Mouse (Mus musculus): Measurements from ENCODE around the gene Mbnl2. TPM values are rescaled to one million over a fixed set of nuclear protein-coding genes. Genes with fewer than 3 reads are reported as not detected.

Mbnl2 gene
- total and polyA plus RNA-seq, 3 experiments: 5.6 to 8.6 TPM; not detected in 1

DNA sequence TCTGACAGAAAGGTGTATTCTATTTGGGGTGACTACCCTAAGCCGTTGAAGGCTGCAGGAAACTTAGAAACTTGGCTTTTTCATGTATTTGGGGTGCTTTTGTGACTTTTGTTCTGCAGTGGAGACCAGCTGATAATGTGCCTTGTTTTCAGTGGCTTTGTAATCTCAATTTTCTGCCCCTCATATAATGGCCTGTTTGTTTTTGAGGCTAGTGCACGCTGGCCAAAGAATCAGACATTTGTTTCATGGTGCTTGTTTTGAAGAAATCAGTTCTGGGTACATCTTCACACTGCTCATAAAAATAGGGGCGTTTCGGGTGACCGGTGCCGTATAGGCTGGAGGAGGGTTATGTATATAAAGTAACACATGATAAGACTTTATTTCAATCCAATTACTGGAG lies 22.4 kb downstream of the Mbnl2 start:
- no peaks in the 10 kb centered on the region; a peak in 1 of 4 replicates for H3K4me1 ChIP-seq (ENCODE audit: control insufficient read depth in 1 of 2, insufficient read depth in 2 of 2, low read length in 2 of 2)
- DNase-seq (ENCODE audit: low read depth, low spot score): no peak
- H3K79me2 ChIP-seq (ENCODE audit: control insufficient read depth, insufficient read depth, low read length, poor library complexity): no peaks in the 10 kb centered on the region
- no peak overlapping the region for H3K9ac ChIP-seq (ENCODE audit: control insufficient read depth, low read depth, low read length, poor library complexity, severe bottlenecking)
- no peaks in the 10 kb centered on the region for H3K27me3 ChIP-seq (ENCODE audit: control insufficient read depth in 1 of 2, insufficient read depth in 2 of 2, low read length in 2 of 2)
- no peaks in the 10 kb centered on the region for H3K9me3 ChIP-seq (replicated peaks; ENCODE audit: insufficient read depth, low read length)
- TF ChIP-seq E2F4 (IDR thresholded peaks at IDR 0.05; ENCODE audit: borderline replicate concordance, low read depth, low read length) (no peak), POLR2A (IDR thresholded peaks at IDR 0.05; ENCODE audit: control insufficient read depth in 1 of 2, insufficient read depth in 1 of 2, low read depth in 1 of 2, low read length in 2 of 2, poor library complexity in 1 of 2) (no peak), TAL1 (IDR thresholded peaks at IDR 0.05; ENCODE audit: low read length) (no peak), ZNF384 (IDR thresholded peaks at IDR 0.05; ENCODE audit: low read depth, low read length) (no peak), RCOR1 (IDR thresholded peaks at IDR 0.05; ENCODE audit: low read depth, low read length) (no peak), JUND (IDR thresholded peaks at IDR 0.05; ENCODE audit: low read depth, low read length) (no peak)
- peaks cover 0 to 2% of the 10 kb centered on the region in 2 experiments; a peak in 1 of 4 replicates for H3K36me3 ChIP-seq (ENCODE audit: control insufficient read depth in 1 of 2, insufficient read depth in 2 of 2, low read length in 2 of 2)
- H3K4me3 ChIP-seq (ENCODE audit: control insufficient read depth in 1 of 2, insufficient read depth in 1 of 2, low read depth in 2 of 2, low read length in 2 of 2): no peak overlapping the region
- no peak overlapping the region for H3K27ac ChIP-seq (ENCODE audit: control insufficient read depth, low read depth, low read length)

DNA sequence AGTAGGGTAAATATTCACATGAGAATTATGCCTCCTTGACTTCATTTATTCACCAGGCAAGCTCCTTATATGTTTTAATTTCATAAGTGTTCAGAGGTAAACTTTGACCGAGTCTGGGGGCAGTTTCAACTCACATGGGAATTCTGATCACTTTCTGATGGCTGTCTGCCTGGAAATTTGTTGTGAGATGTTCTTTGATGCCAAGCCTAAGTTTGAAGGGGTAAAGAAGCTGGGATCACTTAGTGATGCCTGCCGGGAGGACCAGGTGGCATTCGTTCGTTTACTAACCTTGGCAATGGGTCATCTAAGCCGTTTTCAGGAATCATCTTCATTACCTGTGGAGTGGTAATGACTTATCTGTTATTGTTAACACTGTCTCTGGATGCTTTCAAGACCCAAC lies 23.0 kb downstream of the Mbnl2 start:
- no peaks in the 10 kb centered on the region; a peak in 1 of 4 replicates for H3K4me1 ChIP-seq (ENCODE audit: control insufficient read depth in 1 of 2, insufficient read depth in 2 of 2, low read length in 2 of 2)

DNA sequence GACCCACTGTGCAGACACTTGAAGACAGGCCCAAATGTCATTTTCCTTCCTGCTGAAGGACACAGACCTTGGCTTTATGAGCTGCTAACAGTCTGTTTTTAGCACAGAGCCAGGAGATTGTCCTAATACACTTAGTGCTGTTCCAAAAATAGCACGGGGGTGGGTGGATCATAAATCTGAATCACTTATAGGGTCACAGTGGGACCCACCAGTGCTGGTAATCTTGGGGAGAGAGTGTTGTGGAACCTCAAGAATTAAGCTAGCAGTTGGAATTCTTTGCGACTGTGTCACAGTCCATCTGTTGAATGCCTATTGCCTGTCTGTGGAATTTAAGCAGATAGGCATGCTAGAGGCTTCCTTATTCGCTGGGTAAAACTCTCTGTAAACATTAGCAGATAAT lies 24.2 kb downstream of the Mbnl2 start:
- TF ChIP-seq RCOR1 (IDR thresholded peaks at IDR 0.05; ENCODE audit: low read depth, low read length): no peak
- TF ChIP-seq MAZ (IDR thresholded peaks at IDR 0.05; ENCODE audit: low read depth, low read length): no peak
- no peak for TF ChIP-seq ELF1 (IDR thresholded peaks at IDR 0.05; ENCODE audit: low read depth, low read length)
- no peak for TF ChIP-seq MXI1 (IDR thresholded peaks at IDR 0.05; ENCODE audit: low read depth, low read length)
- TF ChIP-seq JUND (IDR thresholded peaks at IDR 0.05; ENCODE audit: low read depth, low read length): no peak
- TF ChIP-seq GABPA (IDR thresholded peaks at IDR 0.05; ENCODE audit: low read depth, low read length): no peak
- TF ChIP-seq CHD2 (IDR thresholded peaks at IDR 0.05; ENCODE audit: low read length): no peak
- TF ChIP-seq SMC3 (IDR thresholded peaks at IDR 0.05; ENCODE audit: low read depth, low read length): no peak
- TF ChIP-seq NRF1 (IDR thresholded peaks at IDR 0.05; ENCODE audit: insufficient read depth, low read depth, low read length, poor library complexity, severe bottlenecking): no peak
- TF ChIP-seq MYB (IDR thresholded peaks at IDR 0.05; ENCODE audit: low read depth, low read length): no peak
- no peak for TF ChIP-seq TAL1 (IDR thresholded peaks at IDR 0.05; ENCODE audit: low read length)
- no peak for TF ChIP-seq UBTF (IDR thresholded peaks at IDR 0.05; ENCODE audit: borderline replicate concordance, insufficient read depth, low read depth, low read length)
- H3K9me3 ChIP-seq (replicated peaks; ENCODE audit: insufficient read depth, low read length): no peaks in the 10 kb centered on the region
- no peaks in the 10 kb centered on the region; a peak in 1 of 4 replicates for H3K4me1 ChIP-seq (ENCODE audit: control insufficient read depth in 1 of 2, insufficient read depth in 2 of 2, low read length in 2 of 2)
- H3K79me2 ChIP-seq (ENCODE audit: control insufficient read depth, insufficient read depth, low read length, poor library complexity): no peaks in the 10 kb centered on the region
- no peak for DNase-seq (ENCODE audit: low read depth, low spot score)
- no peak overlapping the region for H3K27ac ChIP-seq (ENCODE audit: control insufficient read depth, low read depth, low read length)
- no peak overlapping the region for H3K9ac ChIP-seq (ENCODE audit: control insufficient read depth, low read depth, low read length, poor library complexity, severe bottlenecking)
- no peak overlapping the region for H3K4me3 ChIP-seq (ENCODE audit: control insufficient read depth in 1 of 2, insufficient read depth in 1 of 2, low read depth in 2 of 2, low read length in 2 of 2)
- H3K36me3 ChIP-seq (ENCODE audit: control insufficient read depth in 1 of 2, insufficient read depth in 2 of 2, low read length in 2 of 2): peaks cover 0 to 2% of the 10 kb centered on the region in 2 experiments; a peak in 1 of 4 replicates
- H3K27me3 ChIP-seq (ENCODE audit: control insufficient read depth in 1 of 2, insufficient read depth in 2 of 2, low read length in 2 of 2): no peaks in the 10 kb centered on the region

More for the DNA sequence above, 23.0 kb downstream of the Mbnl2 start:
- TF ChIP-seq HCFC1 (IDR thresholded peaks at IDR 0.05; ENCODE audit: low read depth, low read length) (no peak), POLR2AphosphoS5 (IDR thresholded peaks at IDR 0.05; ENCODE audit: borderline replicate concordance, low read depth, low read length) (no peak), ZKSCAN1 (IDR thresholded peaks at IDR 0.05; ENCODE audit: low read depth, low read length) (no peak), CTCF (IDR thresholded peaks at IDR 0.05 in 2 of 3, conservative IDR thresholded peaks at IDR 0.05 in 1 of 3; ENCODE audit: control insufficient read depth in 1 of 3, insufficient read depth in 1 of 3, low read depth in 2 of 3, low read length in 3 of 3, poor library complexity in 1 of 3, severe bottlenecking in 1 of 3) (no peak), RAD21 (IDR thresholded peaks at IDR 0.05; ENCODE audit: low read depth, low read length) (no peak), POLR2A (IDR thresholded peaks at IDR 0.05; ENCODE audit: control insufficient read depth in 1 of 2, insufficient read depth in 1 of 2, low read depth in 1 of 2, low read length in 2 of 2, poor library complexity in 1 of 2) (no peak), RCOR1 (IDR thresholded peaks at IDR 0.05; ENCODE audit: low read depth, low read length) (no peak), GATA1 (IDR thresholded peaks at IDR 0.05; ENCODE audit: low read depth, low read length) (no peak)
- no peak overlapping the region for H3K9ac ChIP-seq (ENCODE audit: control insufficient read depth, low read depth, low read length, poor library complexity, severe bottlenecking)
- H3K4me3 ChIP-seq (ENCODE audit: control insufficient read depth in 1 of 2, insufficient read depth in 1 of 2, low read depth in 2 of 2, low read length in 2 of 2): no peak overlapping the region
- peaks cover 0 to 2% of the 10 kb centered on the region in 2 experiments; a peak in 1 of 4 replicates for H3K36me3 ChIP-seq (ENCODE audit: control insufficient read depth in 1 of 2, insufficient read depth in 2 of 2, low read length in 2 of 2)
- H3K27ac ChIP-seq (ENCODE audit: control insufficient read depth, low read depth, low read length): no peak overlapping the region
- H3K79me2 ChIP-seq (ENCODE audit: control insufficient read depth, insufficient read depth, low read length, poor library complexity): no peaks in the 10 kb centered on the region
- DNase-seq (ENCODE audit: low read depth, low spot score): no peak
- H3K27me3 ChIP-seq (ENCODE audit: control insufficient read depth in 1 of 2, insufficient read depth in 2 of 2, low read length in 2 of 2): no peaks in the 10 kb centered on the region
- H3K9me3 ChIP-seq (replicated peaks; ENCODE audit: insufficient read depth, low read length): no peaks in the 10 kb centered on the region

All from MEL (cell line).